In the genomic region with DNA sequence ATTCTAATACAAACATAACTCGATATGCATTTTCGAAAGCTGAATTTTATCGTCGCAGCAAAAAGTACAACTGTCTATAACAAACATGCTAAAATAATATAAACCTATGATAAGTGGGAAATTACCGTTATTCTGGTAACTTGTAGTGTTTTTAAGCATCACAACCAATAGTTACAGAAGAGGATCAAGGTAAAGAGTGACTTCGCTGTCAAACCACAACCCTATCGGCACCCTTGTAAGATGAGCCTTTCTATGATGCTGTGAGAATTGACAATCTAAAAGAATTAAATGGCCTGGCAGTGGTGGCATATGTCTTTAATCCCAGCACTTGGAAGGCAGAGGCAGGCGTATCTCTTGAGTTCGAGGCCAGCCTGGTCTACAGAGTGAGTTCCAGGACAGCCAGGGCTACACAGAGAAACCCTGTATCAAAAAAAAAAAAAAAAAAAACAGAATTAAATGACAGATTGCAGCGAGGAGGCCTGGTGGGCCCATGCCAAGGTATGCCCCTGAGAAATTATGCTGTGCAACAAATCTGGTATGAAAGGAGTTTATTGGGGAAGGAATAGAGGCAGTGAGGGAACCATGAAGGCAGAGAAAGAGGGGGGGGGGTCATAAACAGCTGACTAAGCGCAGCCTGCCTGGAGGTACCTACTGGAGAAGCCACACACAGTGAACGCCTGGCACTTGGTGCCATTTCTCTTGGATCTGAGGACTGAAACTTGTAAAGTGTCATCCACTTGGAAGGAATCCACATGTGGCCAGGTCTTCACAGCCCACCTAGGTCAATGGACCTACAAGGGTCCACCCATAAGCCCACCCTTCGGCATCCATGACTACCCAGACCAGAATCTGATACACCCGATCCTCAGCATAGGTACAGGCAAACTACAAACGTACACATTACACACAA, we compare ENCODE assay signal across 8 mouse cellular contexts. TPM values are rescaled to one million over a fixed set of nuclear protein-coding genes. Genes with fewer than 3 reads are reported as not detected.
DNase-seq lines count a peak whose midpoint lies in the region; ATAC-seq and TF ChIP-seq lines count a peak whose summit lies in the region.

No protein-coding gene starts in this region.

- WGBS in forebrain, embryonic 13.5 days, result 66% methylated on average over 15 of the region's 15 CpGs
- WGBS in stomach, embryonic 16.5 days, result 62% methylated on average over 15 of the region's 15 CpGs

- TF ChIP-seq CTCF in CH12.LX (conservative IDR thresholded peaks at IDR 0.05 in 1 of 2, IDR thresholded peaks at IDR 0.05 in 1 of 2; ENCODE audit: low read depth in 2 of 2, low read length in 2 of 2), result no peak

- no peaks in the 10 kb centered on the region for H3K9me3 ChIP-seq in CH12.LX (replicated peaks; ENCODE audit: low read length)
- H3K9me3 ChIP-seq in forebrain, embryonic 13.5 days (replicated peaks), result no peaks in the 10 kb centered on the region
- H3K9me3 ChIP-seq in stomach, embryonic 16.5 days (replicated peaks; ENCODE audit: control insufficient read depth, low read length), result no peaks in the 10 kb centered on the region

- H3K4me3 ChIP-seq in CH12.LX (replicated peaks in 1 of 3; ENCODE audit: low read depth in 2 of 3, low read length in 2 of 3, poor library complexity in 1 of 3), result peak overlapping the region; percentile 27 to 73 (median 45)
- peak overlapping the region; percentile 73 for H3K4me3 ChIP-seq in forebrain, embryonic 13.5 days
- peak overlapping the region; percentile 77 for H3K4me3 ChIP-seq in stomach, embryonic 16.5 days (replicated peaks; ENCODE audit: low read length)

- peaks cover 33% of the 10 kb centered on the region for H3K27me3 ChIP-seq in CH12.LX (replicated peaks)
- H3K27me3 ChIP-seq in forebrain, embryonic 13.5 days, result no peaks in the 10 kb centered on the region
- no peaks in the 10 kb centered on the region for H3K27me3 ChIP-seq in stomach, embryonic 16.5 days (ENCODE audit: control insufficient read depth, insufficient read depth, low read length)

- peaks cover 2 to 23% of the 10 kb centered on the region in 2 experiments for H3K36me3 ChIP-seq in CH12.LX (replicated peaks in 1 of 2; ENCODE audit: control insufficient read depth in 1 of 2, insufficient read depth in 1 of 2, low read length in 1 of 2)
- H3K36me3 ChIP-seq in forebrain, embryonic 13.5 days (ENCODE audit: poor library complexity, severe bottlenecking), result peaks cover 10% of the 10 kb centered on the region; the same call in 1 of the 2 replicates
- 0 out of 2 replicates have a peak, but pooled peaks cover under 1% of the 10 kb centered on the region for H3K36me3 ChIP-seq in stomach, embryonic 16.5 days (ENCODE audit: control insufficient read depth, insufficient read depth, low read length)

- peak; percentile 8 for DNase-seq in gastrocnemius, postnatal 25 days
- no peak for DNase-seq in gastrocnemius, postnatal 14 days
- DNase-seq in CH12.LX (ENCODE audit: extremely low read depth) (no peak), liver (peak; percentile 2)
- no peak for DNase-seq in right cerebral cortex, postnatal 36 days (ENCODE audit: low spot score in 2 of 2)
- DNase-seq in Muller cell, postnatal 12 days (ENCODE audit: inconsistent ontology term), result no peak

- H3K4me2 ChIP-seq in CH12.LX (ENCODE audit: insufficient read depth, low read depth, poor library complexity, severe bottlenecking), result peak overlapping the region; percentile 63; the same call in 1 of the 2 replicates
- H3K4me2 ChIP-seq in forebrain, embryonic 13.5 days, result peak overlapping the region; percentile 90
- peak overlapping the region; percentile 60 for H3K4me2 ChIP-seq in stomach, embryonic 16.5 days (ENCODE audit: low read depth, low read length)

- no peak for TF ChIP-seq POLR2A in CH12.LX (IDR thresholded peaks at IDR 0.05; ENCODE audit: low read depth, low read length)

- no peak overlapping the region for H3K27ac ChIP-seq in CH12.LX (ENCODE audit: insufficient read depth, low read depth)
- peak overlapping the region; percentile 90 for H3K27ac ChIP-seq in forebrain, embryonic 13.5 days
- H3K27ac ChIP-seq in stomach, embryonic 16.5 days (ENCODE audit: low read length), result peak overlapping the region; percentile 98

- peaks cover 13 to 24% of the 10 kb centered on the region in 2 experiments for H3K4me1 ChIP-seq in CH12.LX (ENCODE audit: control insufficient read depth in 1 of 2, insufficient read depth in 2 of 2)
- H3K4me1 ChIP-seq in forebrain, embryonic 13.5 days, result peaks cover 66% of the 10 kb centered on the region
- peaks cover 55% of the 10 kb centered on the region for H3K4me1 ChIP-seq in stomach, embryonic 16.5 days (ENCODE audit: control insufficient read depth, insufficient read depth, low read length)

- TF ChIP-seq RAD21 in CH12.LX (IDR thresholded peaks at IDR 0.05; ENCODE audit: low read depth, low read length), result no peak

- dilution Hi-C loops in CH12.LX (cut with MboI; ENCODE audit: extremely low pct_ligation_motif_present, extremely low pct_unique_long_range_greater_than_20kb, low sequenced_read_pairs), result no loop called here

- H3K79me2 ChIP-seq in CH12.LX (replicated peaks; ENCODE audit: control insufficient read depth, extremely low read depth, insufficient read depth, poor library complexity, severe bottlenecking), result peaks cover 11% of the 10 kb centered on the region

- ATAC-seq in forebrain, embryonic 13.5 days, result no peak
- ATAC-seq in stomach, embryonic 16.5 days (ENCODE audit: insufficient read depth, low FRiP score), result no peak

- H3K9ac ChIP-seq in CH12.LX (ENCODE audit: insufficient read depth, low read depth), result no peak overlapping the region
- peak overlapping the region; percentile 93; the same call in 1 of the 2 replicates for H3K9ac ChIP-seq in forebrain, embryonic 13.5 days
- peak overlapping the region; percentile 46; the same call in 1 of the 2 replicates for H3K9ac ChIP-seq in stomach, embryonic 16.5 days (ENCODE audit: low read length)

- intact Hi-C loops in gastrocnemius, postnatal 14 days (cut with DNase I; ENCODE audit: low total_unique reads), result loop anchor here (10.0 kb wide), 1 partner anchor 55 kb away; no protein-coding TSS in a partner anchor

- in situ Hi-C loops in CH12.LX (cut with MboI; ENCODE audit: low pct_ligation_motif_present, low pct_unique_long_range_greater_than_20kb, low sequenced_read_pairs), result no loop called here

- no peak for TF ChIP-seq EP300 in CH12.LX (IDR thresholded peaks at IDR 0.05; ENCODE audit: low read length)

TF ChIP-seq in CH12.LX, 34 proteins besides CTCF, POLR2A, EP300 and RAD21:
- TF ChIP-seq MXI1 (IDR thresholded peaks at IDR 0.05; ENCODE audit: low read depth, low read length) (no peak), SIN3A (IDR thresholded peaks at IDR 0.05; ENCODE audit: low read length) (no peak), E2F4 (IDR thresholded peaks at IDR 0.05; ENCODE audit: insufficient replicate concordance, low read depth, low read length) (no peak), ZC3H11A (IDR thresholded peaks at IDR 0.05; ENCODE audit: low read depth, low read length) (no peak), MAX (IDR thresholded peaks at IDR 0.05; ENCODE audit: low read length) (no peak), ZMIZ1 (IDR thresholded peaks at IDR 0.05; ENCODE audit: low read depth, low read length) (no peak), UBTF (IDR thresholded peaks at IDR 0.05; ENCODE audit: low read depth, low read length) (no peak), NRF1 (IDR thresholded peaks at IDR 0.05; ENCODE audit: low read depth, low read length) (no peak)

RNA-seq across cellular contexts. Expression of gene Smim4, which starts 0.8 kb away (rescaled TPM):
- total RNA-seq in gastrocnemius, postnatal 25 days (2021), result 10 to 100 TPM; 37.6 to 43.8 TPM
- total RNA-seq in gastrocnemius, postnatal 14 days (2021), result 10 to 100 TPM; 32.2 to 43.1 TPM
- total RNA-seq in CH12.LX (2012; rRNA removed) (38.0 and 45.8 TPM in 2 replicates), CH12.LX (2014; rRNA removed) (13.5 and 19.1 TPM in 2 replicates)
- 24.0 and 26.1 TPM in 2 replicates for polyA plus RNA-seq in CH12.LX (2012; ENCODE audit: insufficient read length, low read depth)
- 76.6 and 82.2 TPM in 2 replicates for polyA plus RNA-seq in forebrain, embryonic 13.5 days (2015; fragmentation: Nextera tagmentation; extraction: Ambion mirVana)
- 60.3 and 66.4 TPM in 2 replicates for polyA plus RNA-seq in stomach, embryonic 16.5 days (2015; fragmentation: Nextera tagmentation; extraction: Ambion mirVana)

RNA-seq across cellular contexts. Expression of gene Nt5dc2, which starts 1.3 kb away (rescaled TPM):
- total RNA-seq in gastrocnemius, postnatal 25 days (2021), result 1 to 10 TPM; 2.6 to 4.1 TPM
- 1 to 10 TPM; 6.8 to 8.1 TPM for total RNA-seq in gastrocnemius, postnatal 14 days (2021)
- total RNA-seq in CH12.LX (2012; rRNA removed) (41.6 and 52.5 TPM in 2 replicates), CH12.LX (2014; rRNA removed) (2.9 and 4.0 TPM in 2 replicates)
- polyA plus RNA-seq in CH12.LX (2012; ENCODE audit: insufficient read length, low read depth), result 3.3 and 5.7 TPM in 2 replicates
- 306 and 325 TPM in 2 replicates for polyA plus RNA-seq in forebrain, embryonic 13.5 days (2015; fragmentation: Nextera tagmentation; extraction: Ambion mirVana)
- 232 and 233 TPM in 2 replicates for polyA plus RNA-seq in stomach, embryonic 16.5 days (2015; fragmentation: Nextera tagmentation; extraction: Ambion mirVana)

RNA-seq across cellular contexts. Expression of gene Stab1, which starts 38.9 kb away (rescaled TPM):
- 10 to 100 TPM; 15.8 to 26.6 TPM for total RNA-seq in gastrocnemius, postnatal 25 days (2021)
- total RNA-seq in gastrocnemius, postnatal 14 days (2021), result 10 to 100 TPM; 29.8 to 40.4 TPM
- total RNA-seq in CH12.LX (2012; rRNA removed) (3.9 and 4.4 TPM in 2 replicates), CH12.LX (2014; rRNA removed) (4.6 and 5.8 TPM in 2 replicates)
- 11.2 TPM in 2 replicates for polyA plus RNA-seq in CH12.LX (2012; ENCODE audit: insufficient read length, low read depth)
- 13.5 and 16.3 TPM in 2 replicates for polyA plus RNA-seq in forebrain, embryonic 13.5 days (2015; fragmentation: Nextera tagmentation; extraction: Ambion mirVana)
- 37.7 and 41.9 TPM in 2 replicates for polyA plus RNA-seq in stomach, embryonic 16.5 days (2015; fragmentation: Nextera tagmentation; extraction: Ambion mirVana)

Comparison
In these comparisons a context has a peak if more than half of its experiments do, and no peak if none do; other contexts are left out.
1. DNase-seq: peak in gastrocnemius, postnatal 25 days (single experiment) and liver (single experiment); none in gastrocnemius, postnatal 14 days (single experiment), CH12.LX (single experiment), right cerebral cortex, postnatal 36 days (0 of 2) and Muller cell, postnatal 12 days (single experiment).
2. Peak in every context shown above with its lines, with median percentiles within 50 percentile points of each other: H3K4me2 ChIP-seq and H3K4me3 ChIP-seq.